Mouse (Mus musculus): Measurements from ENCODE around the gene Vps37d.

DNA sequence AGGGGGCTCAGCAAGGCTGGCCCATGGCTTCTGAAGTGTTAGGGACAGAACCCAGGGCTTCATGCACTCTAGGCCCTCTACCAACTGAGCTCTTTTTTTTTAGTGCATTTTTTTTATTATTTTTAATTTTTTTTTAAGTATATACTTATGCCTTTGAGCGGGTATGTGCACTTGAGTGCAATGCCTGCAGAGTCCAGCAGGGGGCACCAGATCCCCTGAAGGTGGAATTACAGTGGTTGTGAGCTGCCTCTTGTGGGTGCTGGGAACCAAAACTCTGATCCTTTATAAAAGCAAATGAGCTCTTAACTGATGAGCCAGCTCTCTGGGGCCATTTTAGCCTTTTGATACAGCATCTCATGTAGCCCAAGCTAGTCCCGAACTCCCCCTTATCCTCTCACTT is 43.5 kb downstream of the Vps37d start:
- no peak for TF ChIP-seq POLR2A (IDR thresholded peaks at IDR 0.05; ENCODE audit: low read depth, low read length)
- TF ChIP-seq CTCF (conservative IDR thresholded peaks at IDR 0.05; ENCODE audit: insufficient read depth, insufficient read length, low read depth, low read length) = peak; percentile 27; the same call in 1 of the 2 replicates

Measured in kidney, adult 2 months (tissue).